Mouse (Mus musculus): ENCODE measurements around the gene Gm572. TPM values are rescaled to one million over a fixed set of nuclear protein-coding genes. Genes with fewer than 3 reads are reported as not detected.

Gm572 gene
- polyA plus RNA-seq, 1 experiment from 2014 or later, result not detected

GRCm38 (mm10) chr4:148649309-148649708 lies 6.2 kb downstream of the Gm572 start:
- no peak overlapping the region for H3K27ac ChIP-seq (ENCODE audit: low read depth, low read length)
- ATAC-seq (replicated peaks; ENCODE audit: low FRiP score), result no peak
- no peak overlapping the region for H3K4me3 ChIP-seq (ENCODE audit: low read depth, low read length)
- no peak overlapping the region for H3K4me2 ChIP-seq
- 46% methylated on average over 3 of the region's 3 CpGs for WGBS
- DNase-seq (ENCODE audit: low spot score), result no peak
- H3K27me3 ChIP-seq (replicated peaks; ENCODE audit: control insufficient read depth, insufficient read depth, low read length), result no peaks in the 10 kb centered on the region
- H3K36me3 ChIP-seq (ENCODE audit: control insufficient read depth, insufficient read depth, low read length), result no peaks in the 10 kb centered on the region
- H3K9ac ChIP-seq (ENCODE audit: low read depth, low read length), result no peak overlapping the region
- H3K9me3 ChIP-seq (ENCODE audit: control insufficient read depth, low read length), result no peaks in the 10 kb centered on the region
- H3K4me1 ChIP-seq (replicated peaks; ENCODE audit: control insufficient read depth, insufficient read depth, low read length), result no peaks in the 10 kb centered on the region

DNA sequence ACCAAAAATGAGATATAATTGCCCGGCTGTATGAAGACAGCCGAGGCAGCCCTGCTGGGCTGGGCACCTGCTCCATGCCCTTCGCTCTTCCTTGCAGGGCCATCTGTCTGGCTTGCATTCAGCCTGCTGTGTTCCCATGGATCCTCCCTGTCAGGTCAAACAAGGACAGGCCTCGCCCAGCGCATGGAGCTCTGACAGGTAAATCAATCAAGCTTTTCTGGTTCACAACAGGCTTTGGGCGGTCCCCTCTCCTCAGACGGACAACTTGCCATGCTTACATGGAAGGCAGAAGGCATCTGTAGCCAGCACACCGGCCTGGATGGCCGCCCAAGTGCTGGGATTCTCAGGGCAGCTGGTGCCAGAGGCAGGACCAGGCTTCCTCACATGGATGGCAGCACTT lies 7.9 kb downstream of the Gm572 start:
- Histone ChIP-seq H3K27me3 (replicated peaks; ENCODE audit: control insufficient read depth, insufficient read depth, low read length) (no peaks in the 10 kb centered on the region), H3K9me3 (ENCODE audit: control insufficient read depth, low read length) (no peaks in the 10 kb centered on the region), H3K4me3 (ENCODE audit: low read depth, low read length) (no peak overlapping the region), H3K4me1 (replicated peaks; ENCODE audit: control insufficient read depth, insufficient read depth, low read length) (no peaks in the 10 kb centered on the region), H3K9ac (ENCODE audit: low read depth, low read length) (no peak overlapping the region), H3K36me3 (ENCODE audit: control insufficient read depth, insufficient read depth, low read length) (no peaks in the 10 kb centered on the region), H3K27ac (ENCODE audit: low read depth, low read length) (no peak overlapping the region), H3K4me2 (no peak overlapping the region)
- DNase-seq (ENCODE audit: low spot score) (no peak), ATAC-seq (replicated peaks; ENCODE audit: low FRiP score) (no peak)
- WGBS, result 65% methylated on average over 9 of the region's 9 CpGs

DNA sequence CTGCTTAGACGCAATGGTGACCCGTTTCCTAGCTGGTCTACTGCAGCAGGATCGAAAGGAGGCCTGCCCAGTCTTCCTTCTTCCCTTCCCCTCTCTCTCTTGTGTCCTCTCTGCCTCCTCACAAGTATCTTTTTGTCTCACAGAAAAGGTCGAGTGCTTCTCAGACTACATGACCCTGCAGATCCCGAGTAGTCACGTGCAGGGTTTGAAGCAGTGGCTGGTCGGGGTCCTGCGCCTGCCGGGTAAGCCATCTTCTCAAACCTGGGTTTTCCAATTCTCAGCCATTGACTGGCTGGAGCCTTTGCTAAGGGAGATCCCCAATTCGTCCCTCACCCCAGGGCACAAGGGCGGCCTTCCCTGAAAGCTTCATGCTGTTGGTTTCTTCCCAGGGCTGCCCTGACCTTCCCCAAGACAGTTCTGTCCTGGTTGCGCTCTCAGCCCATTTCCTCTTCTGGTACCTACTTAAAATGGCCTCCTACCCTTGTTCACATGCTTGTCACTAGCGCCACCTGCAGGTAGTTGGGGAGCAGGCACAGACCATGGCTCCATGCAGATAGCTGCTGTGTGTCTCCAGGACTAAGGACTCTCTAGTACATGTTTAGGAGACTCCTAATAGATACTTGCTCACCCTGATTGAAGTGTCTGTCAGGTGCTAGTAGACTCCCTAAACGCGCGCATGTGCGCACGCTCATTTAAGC lies 11.7 kb downstream of the Gm572 start:
- no peak for DNase-seq (ENCODE audit: low spot score)
- Histone ChIP-seq H3K9ac (ENCODE audit: low read depth, low read length) (no peak overlapping the region), H3K4me1 (replicated peaks; ENCODE audit: control insufficient read depth, insufficient read depth, low read length) (no peaks in the 10 kb centered on the region), H3K9me3 (ENCODE audit: control insufficient read depth, low read length) (no peaks in the 10 kb centered on the region), H3K27me3 (replicated peaks; ENCODE audit: control insufficient read depth, insufficient read depth, low read length) (no peaks in the 10 kb centered on the region), H3K4me2 (no peak overlapping the region), H3K36me3 (ENCODE audit: control insufficient read depth, insufficient read depth, low read length) (no peaks in the 10 kb centered on the region), H3K27ac (ENCODE audit: low read depth, low read length) (no peak overlapping the region), H3K4me3 (ENCODE audit: low read depth, low read length) (no peak overlapping the region)
- peak; percentile 29; the same call in 1 of the 2 replicates for ATAC-seq (replicated peaks; ENCODE audit: low FRiP score)
- WGBS, result 85% methylated on average over 18 of the region's 18 CpGs

DNA sequence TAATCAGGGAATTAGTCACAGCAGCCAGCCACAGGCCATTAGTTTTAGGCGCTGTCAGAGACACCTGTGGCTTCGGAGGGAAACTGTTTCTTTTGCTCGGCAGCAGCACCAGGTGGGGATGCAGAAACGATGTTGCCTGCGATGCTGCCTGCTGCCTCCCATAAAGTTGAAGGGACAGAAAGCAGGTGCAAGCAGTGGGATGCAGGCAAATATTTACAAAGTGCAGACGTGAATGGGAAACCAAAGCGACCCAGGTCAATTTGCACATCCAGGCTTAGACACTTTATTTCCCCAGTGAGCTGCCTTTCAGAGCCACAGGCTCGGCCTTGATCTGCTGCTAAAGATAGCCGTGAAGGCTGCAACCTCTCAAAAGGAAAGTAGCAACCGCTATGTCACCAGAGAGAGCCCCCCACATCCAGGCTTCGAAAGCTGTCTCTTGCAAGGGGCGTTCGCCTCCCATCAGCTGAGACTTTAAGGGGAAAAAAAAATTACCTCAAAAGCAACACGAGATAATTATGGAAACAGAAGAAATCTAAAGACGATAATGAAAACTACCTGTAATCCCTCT lies 13.7 kb downstream of the Gm572 start:
- Histone ChIP-seq H3K9me3 (ENCODE audit: control insufficient read depth, low read length) (no peaks in the 10 kb centered on the region), H3K4me3 (ENCODE audit: low read depth, low read length) (no peak overlapping the region), H3K4me1 (replicated peaks; ENCODE audit: control insufficient read depth, insufficient read depth, low read length) (no peaks in the 10 kb centered on the region), H3K4me2 (no peak overlapping the region), H3K9ac (ENCODE audit: low read depth, low read length) (no peak overlapping the region), H3K36me3 (ENCODE audit: control insufficient read depth, insufficient read depth, low read length) (no peaks in the 10 kb centered on the region), H3K27me3 (replicated peaks; ENCODE audit: control insufficient read depth, insufficient read depth, low read length) (no peaks in the 10 kb centered on the region), H3K27ac (ENCODE audit: low read depth, low read length) (no peak overlapping the region)
- DNase-seq (ENCODE audit: low spot score) (no peak), ATAC-seq (replicated peaks; ENCODE audit: low FRiP score) (no peak)
- WGBS, result 46% methylated on average over 15 of the region's 15 CpGs

DNA sequence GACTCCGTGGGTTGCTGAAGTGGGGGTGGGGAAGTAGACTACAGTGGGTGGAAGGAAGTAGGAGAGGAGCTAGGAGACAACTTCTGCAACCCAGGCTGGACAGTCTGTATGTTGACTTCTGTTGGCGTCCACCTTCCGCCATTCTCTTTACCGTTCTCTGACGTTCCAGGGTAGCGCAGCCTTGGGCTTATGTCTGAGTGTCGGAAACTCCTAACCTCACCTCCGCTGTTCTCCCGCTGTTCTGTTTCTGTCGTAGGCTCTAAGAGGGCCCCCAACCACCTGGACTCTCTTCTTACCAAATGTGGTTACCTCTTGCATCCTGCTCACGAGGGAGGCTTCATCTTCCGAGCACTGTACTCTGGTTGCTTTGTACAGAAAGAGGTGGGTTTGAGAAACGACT lies 14.7 kb downstream of the Gm572 start:
- 0 out of 2 replicates have a peak, but pooled peaks cover 3% of the 10 kb centered on the region for H3K27me3 ChIP-seq (replicated peaks; ENCODE audit: control insufficient read depth, insufficient read depth, low read length)

GRCm38 (mm10) chr4:148660174-148660573 lies 17.1 kb downstream of the Gm572 start:
- Histone ChIP-seq H3K27ac (ENCODE audit: low read depth, low read length) (no peak overlapping the region), H3K9me3 (ENCODE audit: control insufficient read depth, low read length) (no peaks in the 10 kb centered on the region), H3K9ac (ENCODE audit: low read depth, low read length) (no peak overlapping the region), H3K4me1 (replicated peaks; ENCODE audit: control insufficient read depth, insufficient read depth, low read length) (no peaks in the 10 kb centered on the region; the same call in none of the 2 replicates), H3K27me3 (replicated peaks; ENCODE audit: control insufficient read depth, insufficient read depth, low read length) (peaks cover 9% of the 10 kb centered on the region; the same call in 1 of the 2 replicates), H3K36me3 (ENCODE audit: control insufficient read depth, insufficient read depth, low read length) (no peaks in the 10 kb centered on the region), H3K4me3 (ENCODE audit: low read depth, low read length) (no peak overlapping the region), H3K4me2 (no peak overlapping the region)
- ATAC-seq (replicated peaks; ENCODE audit: low FRiP score) (no peak), DNase-seq (ENCODE audit: low spot score) (no peak)
- 52% methylated on average over 3 of the region's 3 CpGs for WGBS

More for the DNA sequence above, 14.7 kb downstream of the Gm572 start:
- 73% methylated on average over 13 of the region's 13 CpGs for WGBS
- Histone ChIP-seq H3K4me3 (ENCODE audit: low read depth, low read length) (no peak overlapping the region), H3K27ac (ENCODE audit: low read depth, low read length) (no peak overlapping the region), H3K9me3 (ENCODE audit: control insufficient read depth, low read length) (no peaks in the 10 kb centered on the region), H3K4me2 (no peak overlapping the region), H3K9ac (ENCODE audit: low read depth, low read length) (no peak overlapping the region), H3K4me1 (replicated peaks; ENCODE audit: control insufficient read depth, insufficient read depth, low read length) (no peaks in the 10 kb centered on the region; the same call in 1 of the 2 replicates), H3K36me3 (ENCODE audit: control insufficient read depth, insufficient read depth, low read length) (no peaks in the 10 kb centered on the region)
- DNase-seq (ENCODE audit: low spot score) (no peak), ATAC-seq (replicated peaks; ENCODE audit: low FRiP score) (no peak)

GRCm38 (mm10) chr4:148662168-148662965 lies 19.2 kb downstream of the Gm572 start:
- 33% methylated on average over 21 of the region's 21 CpGs for WGBS
- Histone ChIP-seq H3K4me3 (ENCODE audit: low read depth, low read length) (no peak overlapping the region), H3K36me3 (ENCODE audit: control insufficient read depth, insufficient read depth, low read length) (no peaks in the 10 kb centered on the region), H3K27me3 (replicated peaks; ENCODE audit: control insufficient read depth, insufficient read depth, low read length) (peaks cover 9% of the 10 kb centered on the region; the same call in 1 of the 2 replicates), H3K27ac (ENCODE audit: low read depth, low read length) (no peak overlapping the region), H3K9ac (ENCODE audit: low read depth, low read length) (no peak overlapping the region; the same call in 1 of the 2 replicates), H3K9me3 (ENCODE audit: control insufficient read depth, low read length) (no peaks in the 10 kb centered on the region), H3K4me1 (replicated peaks; ENCODE audit: control insufficient read depth, insufficient read depth, low read length) (no peaks in the 10 kb centered on the region; the same call in none of the 2 replicates), H3K4me2 (peak overlapping the region; percentile 44)
- DNase-seq (ENCODE audit: low spot score) (peak; percentile 76), ATAC-seq (replicated peaks; ENCODE audit: low FRiP score) (peak; percentile 53)

DNA sequence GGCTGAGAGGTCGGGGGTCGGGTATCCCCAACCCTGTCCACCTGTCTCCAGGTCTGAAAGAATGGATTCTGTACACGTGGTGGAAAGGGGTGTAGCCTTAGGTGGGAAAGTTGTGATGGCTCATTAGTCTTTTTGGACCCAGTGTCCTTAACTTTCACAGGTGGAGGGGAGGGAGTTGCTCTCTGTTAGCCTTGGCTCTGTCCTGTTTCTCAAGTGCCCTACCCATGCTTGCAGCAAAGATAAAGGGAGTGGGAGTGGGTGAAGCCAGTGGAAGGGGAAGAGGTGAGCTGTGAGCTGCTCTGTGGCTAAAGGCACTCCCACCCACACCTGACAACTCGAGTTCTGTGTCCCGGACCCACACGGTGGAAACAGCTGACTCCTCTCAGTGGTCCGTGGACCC lies 20.2 kb downstream of the Gm572 start:
- no peak for DNase-seq (ENCODE audit: low spot score)
- H3K27ac ChIP-seq (ENCODE audit: low read depth, low read length), result no peak overlapping the region
- H3K4me1 ChIP-seq (replicated peaks; ENCODE audit: control insufficient read depth, insufficient read depth, low read length), result no peaks in the 10 kb centered on the region; the same call in none of the 2 replicates
- H3K36me3 ChIP-seq (ENCODE audit: control insufficient read depth, insufficient read depth, low read length), result no peaks in the 10 kb centered on the region
- H3K9ac ChIP-seq (ENCODE audit: low read depth, low read length), result no peak overlapping the region
- no peaks in the 10 kb centered on the region for H3K9me3 ChIP-seq (ENCODE audit: control insufficient read depth, low read length)
- no peak overlapping the region for H3K4me3 ChIP-seq (ENCODE audit: low read depth, low read length)
- WGBS, result 80% methylated on average over 7 of the region's 7 CpGs
- no peak overlapping the region for H3K4me2 ChIP-seq
- ATAC-seq (replicated peaks; ENCODE audit: low FRiP score), result no peak
- H3K27me3 ChIP-seq (replicated peaks; ENCODE audit: control insufficient read depth, insufficient read depth, low read length), result peaks cover 12% of the 10 kb centered on the region; the same call in 1 of the 2 replicates

Measured in liver, embryonic 11.5 days (tissue).